Mouse (Mus musculus): ENCODE results near the gene Rp9.

The Rp9 gene

DNA sequence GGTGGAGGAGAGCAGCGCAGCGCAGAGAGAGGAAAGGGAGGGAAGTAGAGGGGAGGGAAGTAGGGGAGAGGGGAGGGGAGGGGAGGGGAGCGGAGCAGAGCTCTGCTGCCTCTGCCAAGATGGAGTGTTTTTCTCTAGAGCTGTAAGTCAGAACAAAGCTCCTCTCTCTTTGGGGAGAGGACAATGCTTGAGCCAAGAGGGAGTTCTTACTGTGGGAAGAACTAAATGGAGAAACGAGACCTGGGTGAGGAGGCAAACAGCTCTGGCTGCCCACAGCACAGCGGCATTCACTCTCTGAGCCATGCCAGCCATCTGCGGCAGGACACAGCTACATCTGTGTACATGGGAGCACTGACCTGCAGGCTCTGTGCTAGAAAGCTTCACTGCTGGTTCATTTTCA is 101.5 kb downstream of the Rp9 start:
- in situ Hi-C loops (cut with MboI, MseI), result loop anchor here (25.0 kb wide), 1 partner anchor 1431 kb away; no protein-coding TSS in a partner anchor

- in situ Hi-C loops (cut with MboI, MseI), result loop anchor here (25.0 kb wide), 1 partner anchor 1429 kb away; no protein-coding TSS in a partner anchor
Measured at GRCm38 (mm10) chr9:22366621-22367020, 102.9 kb downstream of the Rp9 start.

GRCm38 (mm10) chr9:22366221-22366620 is 103.3 kb downstream of the Rp9 start:
- in situ Hi-C loops (cut with MboI, MseI), result loop anchor here (25.0 kb wide), 1 partner anchor 1429 kb away; no protein-coding TSS in a partner anchor

All from regulatory T cell (primary cell).